Mouse (Mus musculus) testis, adult 2 months (tissue): ENCODE measurements around the gene Dclre1c.

Source experiments
- CTCF ChIP-seq: fragments of 200-500 bp; IDR thresholded peaks from 2 replicates; pipeline ENCODE4 v1.5.1; 2012; ENCODE audit warnings: low read depth, mild to moderate bottlenecking, inconsistent platforms, low read length, moderate library complexity; ENCODE audit not compliant: control insufficient read depth, insufficient read depth, insufficient replicate concordance
- POLR2A ChIP-seq: fragments of 200-500 bp; IDR thresholded peaks from 2 replicates; pipeline ENCODE4 v1.6.1; 2012; ENCODE audit warnings: low read depth, mild to moderate bottlenecking, inconsistent platforms, low read length, moderate library complexity; ENCODE audit not compliant: control insufficient read depth

DNA sequence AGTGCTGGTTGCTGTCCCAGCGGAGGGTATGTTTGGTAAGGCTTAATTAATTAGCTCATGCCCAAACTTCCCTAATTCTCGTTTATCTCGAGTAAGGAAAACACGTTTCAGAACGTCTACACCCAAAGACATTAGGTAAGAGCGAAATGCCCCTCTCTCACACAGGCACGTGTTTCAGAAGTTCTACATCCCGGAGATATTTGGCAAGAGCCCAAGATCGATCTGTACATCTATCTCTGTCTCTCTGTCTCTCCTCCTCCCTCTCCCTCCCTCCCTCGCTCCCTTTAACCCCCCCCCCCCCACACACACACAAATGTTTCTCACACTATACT lies 614 bp downstream of the Dclre1c start:
- no peak for TF ChIP-seq CTCF
- TF ChIP-seq POLR2A, result no peak
